Mouse (Mus musculus): ENCODE measurements around the gene Ndufs7. TPM values are rescaled to one million over a fixed set of nuclear protein-coding genes. Genes with fewer than 3 reads are reported as not detected.
A peak's percentile ranks its signal among the peaks of the same experiment; 100 is the strongest.

Ndufs7 gene
- polyA plus RNA-seq, 1 experiment from 2014 or later: 274 TPM

DNA sequence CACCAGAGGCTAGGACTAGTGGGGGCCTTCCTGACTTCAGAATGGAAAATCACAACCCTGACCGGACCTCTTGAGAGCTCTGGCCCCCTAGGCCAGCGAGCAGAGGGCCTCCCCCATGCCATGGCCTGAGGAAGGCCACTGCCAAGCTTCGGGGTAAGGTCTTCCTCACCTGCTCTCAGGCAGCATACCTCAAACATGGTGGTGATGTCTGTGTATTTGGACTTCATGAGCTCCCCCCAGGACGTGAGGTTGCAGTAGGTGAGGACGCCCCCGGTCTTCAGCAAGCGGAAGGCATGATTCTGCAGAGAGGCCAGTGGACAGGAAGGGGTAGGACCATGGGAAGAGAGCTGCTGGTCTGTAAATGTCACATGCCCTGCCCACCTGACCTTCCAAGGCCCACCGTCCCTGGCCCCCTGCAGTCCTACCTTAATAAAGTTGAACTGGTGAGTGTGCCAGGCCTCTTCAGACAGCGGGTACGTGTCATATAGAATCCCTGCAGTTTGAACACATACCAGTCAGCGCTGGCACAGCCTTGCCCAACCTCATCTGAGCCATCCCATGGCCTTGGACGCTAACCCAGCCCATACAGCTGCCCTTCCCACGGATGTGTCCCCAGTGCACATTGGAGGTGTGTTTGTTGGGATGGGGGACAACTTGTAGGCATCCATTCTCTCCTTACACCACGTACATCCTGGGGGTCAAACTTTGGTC is 10.0 kb downstream of the Ndufs7 start:
- H3K9me3 ChIP-seq (replicated peaks): no peaks in the 10 kb centered on the region
- H3K4me1 ChIP-seq: peaks cover 35% of the 10 kb centered on the region
- no peak overlapping the region for H3K4me3 ChIP-seq
- H3K4me2 ChIP-seq: peak overlapping the region; percentile 81
- ATAC-seq: no peak
- H3K36me3 ChIP-seq (ENCODE audit: poor library complexity, severe bottlenecking): peaks cover 54% of the 10 kb centered on the region
- no peak overlapping the region for H3K27ac ChIP-seq
- 94% methylated on average over 14 of the region's 14 CpGs for WGBS
- H3K9ac ChIP-seq: no peak overlapping the region
- no peaks in the 10 kb centered on the region for H3K27me3 ChIP-seq

DNA sequence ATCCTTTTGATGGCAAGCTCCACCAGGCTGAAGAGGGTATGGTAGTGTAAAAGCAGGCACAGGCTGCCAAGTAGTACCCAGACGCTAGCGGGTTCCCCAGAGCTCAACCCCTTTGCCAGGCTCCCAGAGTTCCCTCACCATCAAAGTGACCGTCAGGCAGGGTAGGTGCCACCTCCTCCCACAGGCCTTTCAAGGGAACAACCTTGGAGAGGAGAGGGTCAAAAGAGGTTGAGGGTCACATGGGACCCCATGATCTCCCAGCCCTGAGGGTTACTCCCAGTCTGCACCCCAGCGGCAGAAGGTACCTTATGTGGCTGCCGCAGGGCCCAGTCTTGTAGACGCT is 10.5 kb downstream of the Ndufs7 start:
- Histone ChIP-seq H3K27ac (0 out of 2 replicates have a peak overlapping the region, but pooled peaks have one; percentile 83), H3K4me1 (peaks cover 35% of the 10 kb centered on the region), H3K9me3 (replicated peaks) (no peaks in the 10 kb centered on the region), H3K36me3 (ENCODE audit: poor library complexity, severe bottlenecking) (peaks cover 48% of the 10 kb centered on the region), H3K4me3 (no peak overlapping the region), H3K4me2 (peak overlapping the region; percentile 81), H3K27me3 (no peaks in the 10 kb centered on the region), H3K9ac (peak overlapping the region; percentile 73)
- ATAC-seq: no peak
- WGBS: 78% methylated on average over 6 of the region's 6 CpGs

DNA sequence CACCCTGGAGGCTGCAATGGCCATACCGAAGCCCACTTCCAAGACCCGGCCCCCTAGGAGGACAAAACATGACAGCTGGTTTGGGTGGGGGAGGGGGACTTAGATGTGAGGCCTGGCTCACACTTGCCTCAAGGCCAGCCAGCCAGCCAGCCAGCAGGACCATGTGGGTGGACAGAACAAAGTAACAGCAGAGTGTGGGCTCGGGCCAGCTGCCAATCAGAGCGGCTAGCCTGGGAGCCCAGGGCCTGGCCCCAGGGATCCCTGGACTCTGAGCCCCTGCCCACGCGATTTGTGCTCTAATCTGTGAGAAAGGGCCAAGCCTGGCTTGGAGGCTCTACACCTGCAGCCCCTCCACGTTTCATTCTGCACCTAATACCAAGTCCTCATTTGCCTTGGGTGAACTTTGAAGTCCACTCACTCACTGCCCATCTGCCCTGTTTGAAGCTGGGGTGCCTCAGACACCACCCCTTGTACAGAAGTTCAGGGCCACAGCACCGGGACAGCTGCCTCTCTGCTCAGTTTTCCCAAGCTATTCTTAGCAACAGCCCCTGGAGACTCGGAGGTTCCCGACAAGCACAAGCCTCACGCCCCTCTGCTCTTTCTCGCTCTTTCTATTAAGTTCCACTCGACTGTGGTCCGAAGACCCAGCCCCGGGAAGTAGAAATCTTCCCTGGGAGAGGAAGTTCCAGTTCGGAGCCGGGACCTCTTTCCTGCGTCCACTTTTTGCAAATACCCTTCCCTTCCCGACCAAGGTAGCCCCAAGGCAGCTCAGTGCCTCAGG is 11.1 kb downstream of the Ndufs7 start:
- no peaks in the 10 kb centered on the region for H3K9me3 ChIP-seq (replicated peaks)
- peak overlapping the region; percentile 83 for H3K27ac ChIP-seq
- peak overlapping the region; percentile 81 for H3K4me2 ChIP-seq
- H3K36me3 ChIP-seq (ENCODE audit: poor library complexity, severe bottlenecking): peaks cover 42% of the 10 kb centered on the region
- 8% methylated on average over 19 of the region's 19 CpGs for WGBS
- H3K9ac ChIP-seq: peak overlapping the region; percentile 73
- H3K4me1 ChIP-seq: peaks cover 35% of the 10 kb centered on the region
- ATAC-seq: no peak
- H3K4me3 ChIP-seq: peak overlapping the region; percentile 46
- H3K27me3 ChIP-seq: no peaks in the 10 kb centered on the region

DNA sequence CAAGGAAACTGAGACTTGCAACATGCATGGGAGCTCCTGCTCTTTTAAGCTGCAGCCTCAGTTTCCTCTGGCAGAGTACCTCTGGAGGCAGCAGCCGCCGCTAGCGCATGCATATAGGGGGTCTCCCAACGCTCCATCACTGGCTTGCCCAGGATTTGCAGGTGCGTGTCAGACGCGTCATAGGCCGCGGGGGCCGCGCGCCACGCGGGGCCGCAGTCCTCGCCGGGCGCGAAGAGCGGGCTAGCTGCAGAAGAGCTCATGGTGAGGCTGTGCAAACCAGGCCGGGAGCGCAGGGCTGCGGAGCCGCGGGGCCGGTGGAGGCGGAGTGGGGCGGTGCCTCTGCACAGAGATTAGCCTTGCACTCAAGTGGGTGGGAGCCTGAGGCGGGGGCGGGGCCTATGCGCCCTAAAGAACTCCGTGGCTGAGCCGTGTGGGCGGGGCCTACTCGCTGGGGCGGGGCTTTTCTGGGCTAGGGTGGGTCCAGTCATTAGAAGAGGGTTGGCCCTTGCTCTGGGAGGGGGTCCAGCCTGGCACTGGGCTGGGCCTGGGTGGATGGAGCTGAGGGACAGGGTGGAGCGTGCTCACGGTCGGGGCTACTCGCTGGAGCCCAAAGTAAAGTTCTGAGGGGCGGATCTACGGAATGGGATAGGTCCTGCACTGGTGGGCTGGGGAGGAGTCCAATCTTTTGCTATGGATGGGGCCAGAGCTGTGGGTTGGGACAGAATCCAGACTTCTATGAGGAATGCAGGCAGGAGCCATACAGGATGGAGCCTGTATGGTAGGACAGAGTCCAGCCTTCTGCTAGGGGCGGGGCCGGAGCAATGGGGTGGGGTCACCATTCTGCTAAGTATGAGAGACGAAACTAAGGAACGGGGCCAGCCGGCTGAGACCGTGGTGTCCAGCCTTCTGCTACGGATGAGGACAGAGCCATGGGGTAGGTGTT is 12.0 kb downstream of the Ndufs7 start, which contains the start of the genes Gamt and Dazap1:
Gene Gamt, minus strand, starts transcription at position 371 of the 943 bp plus-strand sequence.
Gene Dazap1, plus strand, starts transcription at position 845 of the 943 bp plus-strand sequence.
- H3K9me3 ChIP-seq (replicated peaks): no peaks in the 10 kb centered on the region
- peak within 1 kb of the TSS; percentile 83 for H3K27ac ChIP-seq
- H3K36me3 ChIP-seq (ENCODE audit: poor library complexity, severe bottlenecking): peaks cover 33% of the 10 kb centered on the region
- ATAC-seq: peak; percentile 82
- under 1% methylated on average over 49 of the region's 49 CpGs for WGBS
- peaks cover 39% of the 10 kb centered on the region for H3K4me1 ChIP-seq
- H3K4me3 ChIP-seq: peak within 1 kb of the TSS; percentile 46
- H3K27me3 ChIP-seq: no peaks in the 10 kb centered on the region
- peak within 1 kb of the TSS; percentile 73 for H3K9ac ChIP-seq
- peak within 1 kb of the TSS; percentile 81 for H3K4me2 ChIP-seq

DNA sequence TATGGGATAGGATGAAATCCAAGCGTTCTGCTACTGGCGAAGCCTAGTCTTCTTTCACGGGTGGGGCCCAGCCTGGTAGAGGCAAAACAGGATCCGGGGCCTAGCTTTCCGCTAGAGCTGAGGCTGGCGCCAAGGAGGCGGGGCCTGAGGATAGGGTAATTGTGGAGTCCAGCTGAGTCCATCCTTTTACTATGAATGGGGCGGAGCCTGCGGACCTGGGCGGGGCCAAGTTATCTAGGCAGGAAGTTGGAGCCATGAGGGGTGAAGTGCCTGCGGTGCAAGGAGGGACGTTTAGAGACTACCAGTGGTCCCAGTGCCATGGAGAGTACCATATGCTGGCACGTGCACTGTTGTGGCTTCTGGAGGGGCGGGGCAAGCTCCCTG is 12.7 kb downstream of the Ndufs7 start:
- under 1% methylated on average over 14 of the region's 14 CpGs for WGBS
- Histone ChIP-seq H3K9ac (peak overlapping the region; percentile 55), H3K4me1 (peaks cover 43% of the 10 kb centered on the region), H3K36me3 (ENCODE audit: poor library complexity, severe bottlenecking) (peaks cover 27% of the 10 kb centered on the region), H3K27ac (peak overlapping the region; percentile 83), H3K4me3 (peak overlapping the region; percentile 46), H3K27me3 (no peaks in the 10 kb centered on the region), H3K9me3 (replicated peaks) (no peaks in the 10 kb centered on the region), H3K4me2 (peak overlapping the region; percentile 81)
- peak; percentile 34 for ATAC-seq

DNA sequence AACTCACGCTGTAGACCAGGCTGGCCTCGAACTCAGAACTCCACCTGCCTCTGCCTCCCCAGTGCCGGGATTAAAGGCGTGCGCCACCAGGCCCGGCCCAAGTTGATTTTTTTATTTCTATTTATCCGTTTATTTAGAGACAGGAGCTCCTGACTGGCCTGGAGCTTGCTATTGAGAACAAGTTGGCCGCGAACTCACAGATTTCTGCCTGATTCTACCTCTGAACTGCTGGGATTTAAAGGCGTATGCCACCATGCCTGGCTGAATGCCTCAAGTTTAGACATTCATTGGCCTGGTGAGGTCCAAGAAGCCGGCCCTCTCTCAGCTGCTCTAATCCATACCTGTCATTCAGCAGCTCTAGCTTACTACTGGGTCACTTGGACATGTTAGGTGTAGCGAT is 13.2 kb downstream of the Ndufs7 start:
- Histone ChIP-seq H3K4me3 (no peak overlapping the region), H3K4me1 (peaks cover 49% of the 10 kb centered on the region), H3K27ac (peak overlapping the region; percentile 83; the same call in 1 of the 2 replicates), H3K4me2 (peak overlapping the region; percentile 81), H3K27me3 (no peaks in the 10 kb centered on the region), H3K36me3 (ENCODE audit: poor library complexity, severe bottlenecking) (peaks cover 21% of the 10 kb centered on the region), H3K9ac (no peak overlapping the region), H3K9me3 (replicated peaks) (no peaks in the 10 kb centered on the region)
- WGBS: 72% methylated on average over 12 of the region's 12 CpGs
- no peak for ATAC-seq

DNA sequence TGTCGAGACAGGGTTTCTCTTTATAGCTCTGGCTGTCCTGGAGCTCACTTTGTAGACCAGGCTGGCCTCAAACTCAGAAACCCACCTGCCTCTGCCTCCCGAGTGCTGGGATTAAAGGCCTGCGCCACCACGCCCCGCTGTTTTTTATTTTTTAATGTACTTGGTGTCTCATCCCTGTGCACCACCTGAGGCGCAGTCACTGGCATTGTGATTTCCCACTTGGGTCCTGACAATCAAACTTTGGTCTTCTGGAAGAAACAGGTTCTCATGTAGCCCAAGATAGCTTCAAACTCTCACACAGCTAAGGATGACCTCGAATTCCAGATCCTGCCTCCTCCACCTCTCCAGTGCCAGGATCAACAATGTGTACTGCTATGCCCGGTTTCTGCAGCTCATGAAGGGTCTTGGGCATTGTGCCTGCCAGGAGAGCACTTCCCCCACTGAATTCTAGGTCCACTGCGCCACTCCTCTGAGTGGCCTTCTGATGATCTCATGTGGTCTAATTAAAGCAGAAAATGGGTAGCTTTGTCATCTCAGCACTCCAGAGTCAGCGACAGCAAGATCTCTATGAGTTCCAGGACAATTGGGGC is 13.9 kb downstream of the Ndufs7 start:
- Histone ChIP-seq H3K36me3 (ENCODE audit: poor library complexity, severe bottlenecking) (peaks cover 21% of the 10 kb centered on the region), H3K27me3 (no peaks in the 10 kb centered on the region), H3K27ac (no peak overlapping the region), H3K9ac (no peak overlapping the region), H3K4me3 (no peak overlapping the region), H3K9me3 (replicated peaks) (no peaks in the 10 kb centered on the region), H3K4me1 (peaks cover 56% of the 10 kb centered on the region), H3K4me2 (no peak overlapping the region)
- WGBS: 93% methylated on average over 10 of the region's 10 CpGs
- ATAC-seq: no peak

DNA sequence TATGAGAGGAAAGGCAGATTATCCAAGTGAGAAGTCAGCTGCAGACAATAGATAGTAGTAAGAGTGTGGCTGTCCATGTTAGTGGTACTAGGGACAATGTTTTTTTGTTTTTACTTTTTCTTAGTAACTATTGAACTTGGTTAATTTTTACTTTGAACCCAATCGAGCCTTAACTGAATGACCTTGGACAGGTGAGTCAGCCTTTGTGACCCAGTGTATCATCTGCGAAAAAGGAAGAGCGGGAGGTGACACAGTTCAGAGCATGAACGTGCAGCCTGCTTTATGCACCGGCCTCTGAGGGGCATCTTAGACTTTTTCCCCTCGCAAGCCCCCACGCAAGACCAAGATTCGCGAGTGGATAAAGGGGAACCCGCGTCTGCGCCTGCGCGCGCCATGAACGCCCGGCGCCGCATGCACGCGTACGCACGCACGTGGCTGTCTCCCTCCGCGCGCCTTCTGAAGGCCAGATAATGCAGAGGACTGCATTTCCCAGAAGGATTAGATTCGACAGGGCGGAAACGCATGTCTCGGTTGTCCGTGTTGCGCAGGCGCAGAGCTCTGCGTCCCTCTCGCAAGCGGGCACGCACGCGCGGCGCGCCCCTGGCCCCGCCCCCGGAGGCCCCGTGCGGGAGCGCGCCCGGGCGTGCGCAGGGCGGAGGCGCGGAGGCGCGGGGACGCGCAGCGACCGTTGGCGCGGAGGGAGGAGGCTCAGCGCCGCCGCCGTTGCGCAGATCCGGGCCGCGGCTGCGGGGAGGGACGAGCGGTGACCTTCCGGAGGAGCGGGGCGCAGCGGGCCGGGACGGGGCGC is 15.6 kb downstream of the Ndufs7 start:
- H3K9me3 ChIP-seq (replicated peaks): no peaks in the 10 kb centered on the region
- H3K4me1 ChIP-seq: peaks cover 62% of the 10 kb centered on the region
- H3K27me3 ChIP-seq: no peaks in the 10 kb centered on the region
- 2% methylated on average over 77 of the region's 81 CpGs for WGBS
- H3K9ac ChIP-seq: peak overlapping the region; percentile 98
- peak overlapping the region; percentile 93 for H3K4me2 ChIP-seq
- peak; percentile 76 for ATAC-seq
- peak overlapping the region; percentile 91 for H3K4me3 ChIP-seq
- H3K27ac ChIP-seq: peak overlapping the region; percentile 44
- H3K36me3 ChIP-seq (ENCODE audit: poor library complexity, severe bottlenecking): peaks cover 12% of the 10 kb centered on the region

DNA sequence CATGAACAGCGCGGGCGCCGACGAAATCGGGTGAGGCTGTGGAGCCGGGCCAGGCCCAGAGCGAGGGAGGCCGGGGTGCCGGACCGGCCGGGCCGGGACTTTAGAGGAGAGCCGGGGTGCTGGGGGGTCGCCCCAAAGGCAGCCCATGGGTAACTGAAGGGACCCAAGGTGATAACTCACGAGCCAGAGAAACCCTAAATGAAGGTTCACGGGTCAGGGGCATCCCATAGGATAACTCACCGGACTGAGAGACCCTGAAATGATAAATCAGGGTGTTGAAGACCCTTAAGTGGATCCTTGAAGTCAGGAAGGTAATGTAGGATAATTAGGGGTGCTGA is 16.2 kb downstream of the Ndufs7 start:
- peak overlapping the region; percentile 98 for H3K9ac ChIP-seq
- ATAC-seq: no peak
- peak overlapping the region; percentile 40 for H3K27ac ChIP-seq
- H3K36me3 ChIP-seq (ENCODE audit: poor library complexity, severe bottlenecking): peaks cover 13% of the 10 kb centered on the region
- peak overlapping the region; percentile 91 for H3K4me3 ChIP-seq
- H3K9me3 ChIP-seq (replicated peaks): no peaks in the 10 kb centered on the region
- H3K4me2 ChIP-seq: peak overlapping the region; percentile 93
- H3K4me1 ChIP-seq: peaks cover 60% of the 10 kb centered on the region
- under 1% methylated on average over 17 of the region's 18 CpGs for WGBS
- H3K27me3 ChIP-seq: no peaks in the 10 kb centered on the region

DNA sequence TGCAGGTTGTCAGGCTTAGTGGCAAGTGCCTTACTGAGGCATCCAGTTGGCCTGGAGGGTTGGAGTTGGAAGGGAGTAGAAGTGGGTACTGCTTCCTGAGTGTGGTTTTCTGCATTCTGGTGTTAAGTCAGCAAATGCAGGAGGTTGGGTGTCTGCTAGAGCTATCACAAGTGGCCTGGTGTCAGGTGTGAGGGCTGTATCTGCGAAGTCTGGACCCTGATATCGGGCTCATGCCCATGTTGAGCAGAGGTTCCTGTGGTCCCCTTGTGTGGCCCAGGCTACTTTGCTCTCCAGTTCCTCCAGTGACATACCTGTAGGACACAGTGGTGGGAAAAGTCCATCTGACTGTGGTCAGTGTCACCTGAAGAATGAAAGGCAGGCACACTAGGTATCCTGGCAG is 21.2 kb downstream of the Ndufs7 start:
- Histone ChIP-seq H3K4me1 (peaks cover 65% of the 10 kb centered on the region), H3K9ac (peak overlapping the region; percentile 41)

More for the DNA sequence above, 21.2 kb downstream of the Ndufs7 start:
- Histone ChIP-seq H3K4me2 (no peak overlapping the region), H3K4me3 (no peak overlapping the region), H3K27ac (0 out of 2 replicates have a peak overlapping the region, but pooled peaks have one; percentile 4), H3K9me3 (replicated peaks) (no peaks in the 10 kb centered on the region), H3K36me3 (ENCODE audit: poor library complexity, severe bottlenecking) (peaks cover 46% of the 10 kb centered on the region), H3K27me3 (no peaks in the 10 kb centered on the region)
- WGBS: 90% methylated on average over 2 of the region's 2 CpGs
- no peak for ATAC-seq
